Mouse (Mus musculus): ENCODE data around the gene Asb7. TPM values are rescaled to one million over a fixed set of nuclear protein-coding genes. Genes with fewer than 3 reads are reported as not detected.

Asb7 gene
- polyA plus RNA-seq, 1 experiment, result 13.0 TPM

DNA sequence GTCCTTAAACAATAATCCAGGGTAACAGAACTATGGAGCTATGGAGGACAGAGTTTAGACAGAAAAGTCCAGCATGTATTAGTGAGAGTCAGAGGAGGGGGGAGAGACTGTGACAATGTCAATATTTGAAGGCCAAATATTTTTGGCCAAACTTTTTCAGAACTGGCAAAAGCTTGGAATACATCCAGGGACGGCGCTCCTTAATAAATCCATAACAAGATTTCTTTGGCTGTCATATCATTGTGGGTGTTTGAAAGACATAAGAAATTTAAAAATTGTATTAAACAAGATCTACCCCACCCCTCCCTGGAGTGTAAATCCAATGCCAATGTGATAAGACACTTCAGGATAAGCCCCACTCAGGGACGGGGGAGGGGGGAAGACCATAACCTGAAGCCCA, 89.3 kb downstream of the Asb7 start:
- no peak for DNase-seq (ENCODE audit: low read depth)
- TF ChIP-seq CTCF (IDR thresholded peaks at IDR 0.05; ENCODE audit: borderline replicate concordance, extremely low read depth, insufficient read depth, insufficient read length), result no peak
- TF ChIP-seq POLR2A (IDR thresholded peaks at IDR 0.05; ENCODE audit: borderline replicate concordance, extremely low read depth, insufficient read depth, insufficient read length, poor library complexity, severe bottlenecking), result no peak

GRCm38 (mm10) chr7:66597900-66598299, 91.5 kb downstream of the Asb7 start:
- no peak for TF ChIP-seq CTCF (IDR thresholded peaks at IDR 0.05; ENCODE audit: borderline replicate concordance, extremely low read depth, insufficient read depth, insufficient read length)
- TF ChIP-seq POLR2A (IDR thresholded peaks at IDR 0.05; ENCODE audit: borderline replicate concordance, extremely low read depth, insufficient read depth, insufficient read length, poor library complexity, severe bottlenecking), result no peak
- DNase-seq (ENCODE audit: low read depth), result no peak

Other genes starting within 250 kb of the Asb7 start
- 19.3 and 23.2 TPM in 2 replicates for gene Lins1, start 293 bp upstream of the Asb7 start, polyA plus RNA-seq (2012; rRNA removed)
- gene Cers3, start 53.9 kb upstream of the Asb7 start, polyA plus RNA-seq (2012; rRNA removed), result 0.62 and 0.70 TPM in 2 replicates
- gene Adamts17, start 150.1 kb upstream of the Asb7 start, polyA plus RNA-seq (2012; rRNA removed), result 3.0 and 4.5 TPM in 2 replicates